Mouse (Mus musculus): ENCODE measurements around the gene Snorc. TPM values are rescaled to one million over a fixed set of nuclear protein-coding genes. Genes with fewer than 3 reads are reported as not detected.

Gene Snorc
- polyA plus RNA-seq, 1 experiment from 2014 or later: not detected

DNA sequence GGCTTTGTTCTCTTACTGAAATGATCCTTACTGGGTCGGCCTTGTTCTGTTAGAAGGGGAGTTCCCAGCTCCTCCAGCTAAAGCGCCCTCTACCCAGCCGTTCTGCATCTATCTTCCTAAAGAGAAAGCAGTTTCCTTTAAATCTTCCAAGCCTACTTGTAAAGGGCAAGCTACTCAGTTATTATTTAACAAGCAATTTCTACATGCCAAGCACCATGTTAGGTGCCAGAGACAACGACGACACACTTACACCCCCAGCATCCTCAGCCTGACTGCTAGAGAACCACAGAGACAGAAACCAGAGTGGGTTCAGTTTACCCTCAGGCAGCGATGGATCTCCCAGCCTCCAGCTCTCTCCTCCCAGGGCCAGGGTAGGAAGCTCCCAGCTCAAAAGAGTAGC, 37.8 kb downstream of the Snorc start:
- H3K4me3 ChIP-seq (ENCODE audit: low read depth, low read length): no peak overlapping the region
- WGBS: 62% methylated on average over 6 of the region's 6 CpGs

DNA sequence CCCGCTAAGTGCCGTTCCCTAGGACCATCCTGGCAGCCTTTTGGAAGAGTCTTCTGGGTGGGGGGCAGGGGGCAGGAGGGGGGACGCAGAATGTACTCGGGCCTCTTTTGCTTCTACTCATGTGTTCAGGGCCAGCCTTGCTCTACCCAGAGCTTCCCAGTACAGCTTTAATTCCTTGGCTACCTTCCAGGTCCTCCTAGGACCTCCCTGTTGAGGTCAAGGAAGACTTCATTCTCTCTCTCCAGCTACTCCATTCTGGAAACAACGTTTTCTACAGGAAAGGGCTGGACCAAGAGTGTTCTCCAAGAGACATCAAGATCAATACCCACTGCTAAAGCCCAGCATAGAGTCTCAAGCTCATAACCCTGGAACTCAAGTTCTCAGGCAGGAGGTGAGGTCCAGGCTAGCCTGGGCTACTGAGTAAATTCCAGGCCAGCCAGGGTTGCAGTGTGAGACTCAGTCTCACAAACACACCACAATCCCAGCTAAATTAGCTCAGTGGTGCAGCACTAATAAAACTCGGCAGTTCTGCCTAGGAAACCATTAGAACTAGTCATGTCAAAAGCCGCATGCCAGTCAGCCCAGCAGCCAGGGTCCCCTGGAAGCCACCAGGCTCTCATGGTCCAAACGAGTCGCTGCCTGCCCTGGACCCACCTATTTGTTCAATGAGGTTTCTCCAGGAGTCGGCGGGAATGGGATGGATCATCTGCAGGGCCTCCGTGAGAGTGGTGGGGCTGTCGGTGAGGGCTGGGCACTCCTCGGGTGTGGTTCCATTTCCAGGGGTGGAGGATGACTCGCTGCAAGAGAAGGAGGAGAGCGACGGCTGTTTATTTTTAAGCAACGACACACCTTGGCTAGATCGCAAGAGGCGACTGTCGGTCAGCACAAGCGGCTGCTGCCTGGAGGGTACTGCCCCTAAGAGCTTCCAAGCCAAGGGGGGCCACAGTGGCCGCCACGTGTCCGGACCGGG, 38.8 kb downstream of the Snorc start:
- H3K27me3 ChIP-seq (replicated peaks; ENCODE audit: control insufficient read depth, insufficient read depth, low read length): peaks cover 46% of the 10 kb centered on the region
- peaks cover 10% of the 10 kb centered on the region for H3K4me1 ChIP-seq (replicated peaks; ENCODE audit: control insufficient read depth, insufficient read depth, low read length)
- peak overlapping the region; percentile 99 for H3K4me2 ChIP-seq (ENCODE audit: low read length)
- H3K9ac ChIP-seq (ENCODE audit: low read length): no peak overlapping the region
- no peak overlapping the region for H3K27ac ChIP-seq (ENCODE audit: low read depth)
- H3K4me3 ChIP-seq (ENCODE audit: low read depth, low read length): peak overlapping the region; percentile 63
- ATAC-seq (replicated peaks; ENCODE audit: low FRiP score, low TSS enrichment, low read depth) (no peak), DNase-seq (ENCODE audit: low spot score) (peak; percentile 58)
- H3K9me3 ChIP-seq (ENCODE audit: control insufficient read depth, low read length): no peaks in the 10 kb centered on the region
- 23% methylated on average over 26 of the region's 26 CpGs for WGBS
- no peaks in the 10 kb centered on the region for H3K36me3 ChIP-seq (ENCODE audit: control insufficient read depth, insufficient read depth, low read length)

More for the DNA sequence above, 37.8 kb downstream of the Snorc start:
- peaks cover 10% of the 10 kb centered on the region for H3K4me1 ChIP-seq (replicated peaks; ENCODE audit: control insufficient read depth, insufficient read depth, low read length)
- H3K27ac ChIP-seq (ENCODE audit: low read depth): no peak overlapping the region
- no peak overlapping the region for H3K4me2 ChIP-seq (ENCODE audit: low read length)
- no peaks in the 10 kb centered on the region for H3K9me3 ChIP-seq (ENCODE audit: control insufficient read depth, low read length)
- no peak for ATAC-seq (replicated peaks; ENCODE audit: low FRiP score, low TSS enrichment, low read depth)
- no peaks in the 10 kb centered on the region for H3K36me3 ChIP-seq (ENCODE audit: control insufficient read depth, insufficient read depth, low read length)
- DNase-seq (ENCODE audit: low spot score): no peak
- no peak overlapping the region for H3K9ac ChIP-seq (ENCODE audit: low read length)
- H3K27me3 ChIP-seq (replicated peaks; ENCODE audit: control insufficient read depth, insufficient read depth, low read length): peaks cover 46% of the 10 kb centered on the region

DNA sequence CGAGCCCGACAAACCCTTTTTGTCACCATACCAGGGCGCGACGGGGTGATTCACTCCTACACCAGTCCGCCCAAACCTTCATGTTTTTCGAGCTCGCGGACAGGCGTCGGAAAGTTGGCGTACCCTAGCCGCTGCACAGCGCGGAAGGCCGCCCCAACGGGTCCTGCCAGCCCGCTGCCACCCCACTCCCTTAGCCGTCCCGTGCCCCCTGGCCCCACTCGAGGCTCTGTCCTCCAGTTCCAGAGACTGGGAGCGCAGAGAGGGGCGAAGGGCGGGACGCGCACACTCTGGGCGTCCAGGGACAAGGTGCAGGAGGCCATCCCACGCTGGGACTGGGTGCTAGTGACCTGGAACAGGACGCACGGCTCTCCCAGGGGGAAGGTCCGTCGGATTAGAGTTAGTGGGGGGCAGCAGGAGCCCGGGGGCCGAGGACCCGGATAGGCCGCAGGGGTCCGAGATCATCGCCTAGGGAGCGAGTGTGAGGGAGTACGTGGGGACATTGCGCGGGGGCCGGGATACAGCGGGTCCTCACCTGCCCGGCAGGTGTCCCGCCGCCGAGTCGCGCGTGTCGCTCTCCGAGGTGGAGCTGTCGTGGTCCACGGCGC, 39.6 kb downstream of the Snorc start, which contains the start of gene Neu2:
Gene Neu2, plus strand, starts transcription at position 329 of the 605 bp plus-strand sequence.
- Histone ChIP-seq H3K4me1 (replicated peaks; ENCODE audit: control insufficient read depth, insufficient read depth, low read length) (peaks cover 10% of the 10 kb centered on the region), H3K4me3 (ENCODE audit: low read depth, low read length) (peak within 1 kb of the TSS; percentile 63), H3K4me2 (ENCODE audit: low read length) (peak within 1 kb of the TSS; percentile 99), H3K27ac (ENCODE audit: low read depth) (no peak within 1 kb of the TSS), H3K27me3 (replicated peaks; ENCODE audit: control insufficient read depth, insufficient read depth, low read length) (peaks cover 46% of the 10 kb centered on the region), H3K9me3 (ENCODE audit: control insufficient read depth, low read length) (no peaks in the 10 kb centered on the region), H3K36me3 (ENCODE audit: control insufficient read depth, insufficient read depth, low read length) (no peaks in the 10 kb centered on the region), H3K9ac (ENCODE audit: low read length) (peak within 1 kb of the TSS; percentile 47)
- DNase-seq (ENCODE audit: low spot score): peak; percentile 66
- ATAC-seq (replicated peaks; ENCODE audit: low FRiP score, low TSS enrichment, low read depth): peak; percentile 40
- 1% methylated on average over 54 of the region's 56 CpGs for WGBS

DNA sequence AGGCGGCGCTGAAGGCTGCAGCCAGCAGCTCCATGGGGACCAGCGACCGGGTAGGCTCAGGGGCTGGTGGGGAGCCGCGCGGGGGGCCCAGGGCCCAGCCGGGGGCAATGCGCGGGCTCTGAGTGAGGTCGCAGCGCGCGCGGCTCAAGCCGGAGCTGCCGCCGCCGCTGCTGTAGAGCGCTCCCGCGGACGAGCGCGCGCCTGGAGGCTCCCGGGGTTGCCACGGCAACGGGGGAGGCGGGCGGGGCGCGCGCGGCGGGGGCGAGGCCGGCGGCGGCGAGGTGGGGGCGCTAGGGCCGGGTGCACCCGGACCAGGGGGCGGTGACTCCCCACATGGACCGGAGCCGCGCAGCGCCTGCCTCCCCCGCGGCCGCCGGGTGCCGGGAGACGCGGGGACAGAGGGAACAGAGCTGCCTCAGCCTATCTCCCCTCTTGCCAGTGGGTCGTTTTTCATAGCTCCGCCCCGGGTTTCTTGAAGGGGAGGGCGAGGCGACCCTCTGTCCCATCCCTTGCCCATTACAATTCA, 40.2 kb downstream of the Snorc start:
- H3K9me3 ChIP-seq (ENCODE audit: control insufficient read depth, low read length): no peaks in the 10 kb centered on the region
- peak overlapping the region; percentile 99 for H3K4me2 ChIP-seq (ENCODE audit: low read length)
- H3K27ac ChIP-seq (ENCODE audit: low read depth): no peak overlapping the region
- H3K4me3 ChIP-seq (ENCODE audit: low read depth, low read length): peak overlapping the region; percentile 63
- WGBS: 0% methylated on average over 46 of the region's 61 CpGs
- H3K36me3 ChIP-seq (ENCODE audit: control insufficient read depth, insufficient read depth, low read length): no peaks in the 10 kb centered on the region
- H3K4me1 ChIP-seq (replicated peaks; ENCODE audit: control insufficient read depth, insufficient read depth, low read length): peaks cover 10% of the 10 kb centered on the region
- ATAC-seq (replicated peaks; ENCODE audit: low FRiP score, low TSS enrichment, low read depth) (peak; percentile 80), DNase-seq (ENCODE audit: low spot score) (peak; percentile 71)
- H3K27me3 ChIP-seq (replicated peaks; ENCODE audit: control insufficient read depth, insufficient read depth, low read length): peaks cover 46% of the 10 kb centered on the region
- peak overlapping the region; percentile 47 for H3K9ac ChIP-seq (ENCODE audit: low read length)

DNA sequence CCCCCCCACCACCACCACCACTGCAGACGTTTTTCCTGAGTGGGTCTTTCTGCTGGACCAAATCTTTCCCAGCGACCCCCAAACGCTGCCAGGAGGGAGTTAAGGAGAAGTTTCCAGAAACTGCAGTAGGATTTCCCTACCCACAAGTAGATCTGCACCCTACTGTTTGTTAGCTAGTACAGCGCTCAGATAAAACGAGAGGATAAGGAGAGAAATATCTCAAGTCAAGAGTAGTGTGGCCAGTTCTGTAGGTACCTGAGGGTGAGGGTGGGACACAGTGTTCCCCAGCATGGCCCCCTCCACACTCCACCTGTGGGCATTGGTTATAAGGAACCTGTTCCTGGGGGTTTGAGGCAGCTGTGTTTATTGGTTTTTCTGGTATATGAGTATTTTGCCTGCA, 40.8 kb downstream of the Snorc start:
- peak overlapping the region; percentile 99; the same call in 1 of the 2 replicates for H3K4me2 ChIP-seq (ENCODE audit: low read length)
- no peaks in the 10 kb centered on the region for H3K9me3 ChIP-seq (ENCODE audit: control insufficient read depth, low read length)
- no peak overlapping the region for H3K4me3 ChIP-seq (ENCODE audit: low read depth, low read length)
- DNase-seq (ENCODE audit: low spot score): no peak
- H3K27ac ChIP-seq (ENCODE audit: low read depth): no peak overlapping the region
- ATAC-seq (replicated peaks; ENCODE audit: low FRiP score, low TSS enrichment, low read depth): no peak; the same call in 1 of the 2 replicates
- WGBS: 13% methylated on average over 5 of the region's 5 CpGs
- peaks cover 46% of the 10 kb centered on the region for H3K27me3 ChIP-seq (replicated peaks; ENCODE audit: control insufficient read depth, insufficient read depth, low read length)
- H3K4me1 ChIP-seq (replicated peaks; ENCODE audit: control insufficient read depth, insufficient read depth, low read length): peaks cover 10% of the 10 kb centered on the region
- H3K9ac ChIP-seq (ENCODE audit: low read length): no peak overlapping the region
- H3K36me3 ChIP-seq (ENCODE audit: control insufficient read depth, insufficient read depth, low read length): no peaks in the 10 kb centered on the region

DNA sequence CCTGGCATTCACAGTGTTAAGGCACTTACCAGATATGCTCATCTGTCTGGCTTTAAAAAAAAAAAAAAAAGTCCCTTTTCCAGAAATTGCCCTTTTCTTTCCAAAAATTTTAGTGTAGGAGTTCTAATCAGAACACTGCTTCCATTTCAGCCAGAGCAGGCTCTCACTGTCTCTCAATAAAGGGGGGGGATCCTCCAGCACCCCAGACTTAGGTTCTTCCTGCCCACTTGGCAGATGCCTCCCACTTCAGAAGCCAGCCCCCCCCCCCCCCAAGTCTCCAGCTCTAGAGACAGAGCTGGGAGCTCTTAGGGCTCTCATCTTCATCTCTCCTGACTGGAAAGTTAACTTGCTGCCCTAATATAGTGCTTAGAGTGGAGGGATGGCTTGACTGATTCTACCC, 50.4 kb downstream of the Snorc start:
- ATAC-seq (replicated peaks; ENCODE audit: low FRiP score, low TSS enrichment, low read depth): no peak

DNA sequence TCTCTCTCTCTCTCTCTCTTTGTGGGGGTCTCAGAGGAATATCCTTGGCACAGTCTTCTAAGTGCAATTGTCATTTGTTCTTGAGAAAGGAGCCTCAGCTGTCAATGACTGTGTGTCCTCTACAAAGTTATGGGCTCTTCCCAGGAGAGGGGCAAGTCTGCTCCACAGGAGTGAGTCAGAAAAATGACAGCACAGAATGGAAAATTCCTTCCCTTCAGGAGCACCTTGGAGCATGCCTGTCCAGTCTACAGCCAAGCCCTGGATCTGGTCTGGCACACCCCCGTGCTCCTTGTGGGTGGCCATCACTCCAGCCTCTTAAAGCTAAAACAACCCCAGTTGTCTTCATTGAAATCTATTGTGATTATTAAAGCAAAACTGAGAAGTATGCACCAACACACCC, 51.5 kb downstream of the Snorc start:
- no peak for ATAC-seq (replicated peaks; ENCODE audit: low FRiP score, low TSS enrichment, low read depth)
- no peak overlapping the region for H3K9ac ChIP-seq (ENCODE audit: low read length)
- 55% methylated on average over 1 of the region's 1 CpGs for WGBS

More for the DNA sequence above, 50.4 kb downstream of the Snorc start:
- H3K27me3 ChIP-seq (replicated peaks; ENCODE audit: control insufficient read depth, insufficient read depth, low read length): no peaks in the 10 kb centered on the region
- H3K4me2 ChIP-seq (ENCODE audit: low read length): no peak overlapping the region
- H3K27ac ChIP-seq (ENCODE audit: low read depth): no peak overlapping the region
- H3K4me1 ChIP-seq (replicated peaks; ENCODE audit: control insufficient read depth, insufficient read depth, low read length): no peaks in the 10 kb centered on the region
- no peak overlapping the region for H3K9ac ChIP-seq (ENCODE audit: low read length)
- H3K36me3 ChIP-seq (ENCODE audit: control insufficient read depth, insufficient read depth, low read length): no peaks in the 10 kb centered on the region
- DNase-seq (ENCODE audit: low spot score): no peak
- no peak overlapping the region for H3K4me3 ChIP-seq (ENCODE audit: low read depth, low read length)
- H3K9me3 ChIP-seq (ENCODE audit: control insufficient read depth, low read length): no peaks in the 10 kb centered on the region

DNA sequence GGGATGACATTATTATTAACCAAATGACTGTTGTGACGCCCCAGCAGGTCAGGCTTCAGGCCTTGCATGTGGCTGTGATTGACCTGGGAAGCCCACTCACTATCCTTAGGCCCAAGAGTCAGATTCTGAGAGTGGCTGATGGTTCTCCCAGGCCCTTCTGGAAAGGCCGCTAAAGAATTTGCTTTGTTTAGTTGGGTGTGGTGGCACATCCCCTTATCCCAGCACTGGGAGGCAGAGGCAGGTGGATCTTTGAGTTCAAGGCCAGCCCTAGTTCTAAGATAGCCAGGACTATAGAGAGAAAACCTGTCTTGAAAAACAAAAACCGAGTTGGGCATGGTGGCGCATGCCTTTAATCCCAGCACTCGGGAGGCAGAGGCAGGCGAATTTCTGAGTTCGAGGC, 55.0 kb downstream of the Snorc start:
- Histone ChIP-seq H3K9ac (ENCODE audit: low read length) (no peak overlapping the region), H3K27me3 (replicated peaks; ENCODE audit: control insufficient read depth, insufficient read depth, low read length) (no peaks in the 10 kb centered on the region), H3K27ac (ENCODE audit: low read depth) (no peak overlapping the region), H3K9me3 (ENCODE audit: control insufficient read depth, low read length) (no peaks in the 10 kb centered on the region), H3K36me3 (ENCODE audit: control insufficient read depth, insufficient read depth, low read length) (no peaks in the 10 kb centered on the region), H3K4me2 (ENCODE audit: low read length) (no peak overlapping the region), H3K4me1 (replicated peaks; ENCODE audit: control insufficient read depth, insufficient read depth, low read length) (no peaks in the 10 kb centered on the region), H3K4me3 (ENCODE audit: low read depth, low read length) (no peak overlapping the region)
- ATAC-seq (replicated peaks; ENCODE audit: low FRiP score, low TSS enrichment, low read depth): no peak
- WGBS: 94% methylated on average over 7 of the region's 7 CpGs
- no peak for DNase-seq (ENCODE audit: low spot score)

More for the DNA sequence above, 51.5 kb downstream of the Snorc start:
- Histone ChIP-seq H3K27me3 (replicated peaks; ENCODE audit: control insufficient read depth, insufficient read depth, low read length) (no peaks in the 10 kb centered on the region), H3K27ac (ENCODE audit: low read depth) (no peak overlapping the region), H3K9me3 (ENCODE audit: control insufficient read depth, low read length) (no peaks in the 10 kb centered on the region), H3K4me1 (replicated peaks; ENCODE audit: control insufficient read depth, insufficient read depth, low read length) (no peaks in the 10 kb centered on the region), H3K4me3 (ENCODE audit: low read depth, low read length) (no peak overlapping the region), H3K36me3 (ENCODE audit: control insufficient read depth, insufficient read depth, low read length) (no peaks in the 10 kb centered on the region), H3K4me2 (ENCODE audit: low read length) (no peak overlapping the region)
- DNase-seq (ENCODE audit: low spot score): no peak

All from intestine, embryonic 14.5 days (tissue).